Mouse (Mus musculus) MEL (cell line): Measurements from ENCODE around the gene Bpifa5.

Experiments used
- CTCF ChIP-seq, 3 experiments: IDR thresholded peaks in 2 of 3; conservative IDR thresholded peaks in 1 of 3; 2 replicates each; pipeline ENCODE4 v1.5.1; 2011 to 2012; ENCODE audit warnings: low read length in 3 of 3, low read depth in 2 of 3, mild to moderate bottlenecking in 2 of 3, improper control_type of control experiment in 1 of 3, inconsistent platforms in 1 of 3, mixed read lengths in 1 of 3, moderate library complexity in 1 of 3; ENCODE audit not compliant: control insufficient read depth in 1 of 3, insufficient read depth in 1 of 3, poor library complexity in 1 of 3, severe bottlenecking in 1 of 3
- E2F4 ChIP-seq: IDR thresholded peaks from 2 replicates; pipeline ENCODE4 v1.6.1; 2011; ENCODE audit warnings: low read depth, low read length, improper control_type of control experiment, borderline replicate concordance
- MEF2A ChIP-seq: IDR thresholded peaks from 2 replicates; pipeline ENCODE4 v1.6.1; 2014; ENCODE audit warnings: low read depth, mild to moderate bottlenecking, inconsistent platforms, low read length, improper control_type of control experiment; ENCODE audit not compliant: poor library complexity, insufficient replicate concordance, severe bottlenecking; ENCODE audit errors: extremely low read depth
- POLR2A ChIP-seq, 2 experiments: IDR thresholded peaks; 2 replicates each; pipeline ENCODE4 v1.6.1; 2011 to 2012; ENCODE audit warnings: low read length in 2 of 2, mild to moderate bottlenecking in 2 of 2, control low read depth in 1 of 2, improper control_type of control experiment in 1 of 2, low read depth in 1 of 2, moderate library complexity in 1 of 2; ENCODE audit not compliant: control insufficient read depth in 1 of 2, insufficient read depth in 1 of 2, poor library complexity in 1 of 2
- POLR2AphosphoS5 ChIP-seq: IDR thresholded peaks from 2 replicates; pipeline ENCODE4 v1.6.1; 2012; ENCODE audit warnings: low read depth, borderline replicate concordance, mild to moderate bottlenecking, inconsistent platforms, low read length, moderate library complexity, mixed read lengths
- ZKSCAN1 ChIP-seq: IDR thresholded peaks from 2 replicates; pipeline ENCODE4 v1.6.1; 2012; ENCODE audit warnings: low read depth, mild to moderate bottlenecking, inconsistent platforms, low read length, improper control_type of control experiment, moderate library complexity

GRCm38 (mm10) chr2:154158433-154158832, 4.0 kb upstream of the Bpifa5 start:
- TF ChIP-seq POLR2AphosphoS5, result no peak
- TF ChIP-seq E2F4, result no peak
- TF ChIP-seq CTCF (IDR thresholded peaks at IDR 0.05 in 2 of 3, conservative IDR thresholded peaks at IDR 0.05 in 1 of 3; ENCODE audit: control insufficient read depth in 1 of 3, insufficient read depth in 1 of 3, low read depth in 2 of 3, low read length in 3 of 3, poor library complexity in 1 of 3, severe bottlenecking in 1 of 3), result peak; percentile 66 to 82 (median 71)
- no peak for TF ChIP-seq ZKSCAN1
- no peak for TF ChIP-seq POLR2A (IDR thresholded peaks at IDR 0.05; ENCODE audit: control insufficient read depth in 1 of 2, insufficient read depth in 1 of 2, low read depth in 1 of 2, low read length in 2 of 2, poor library complexity in 1 of 2)
- TF ChIP-seq MEF2A, result no peak
